Mouse (Mus musculus): ENCODE results near the gene Kcnk15.

DNA sequence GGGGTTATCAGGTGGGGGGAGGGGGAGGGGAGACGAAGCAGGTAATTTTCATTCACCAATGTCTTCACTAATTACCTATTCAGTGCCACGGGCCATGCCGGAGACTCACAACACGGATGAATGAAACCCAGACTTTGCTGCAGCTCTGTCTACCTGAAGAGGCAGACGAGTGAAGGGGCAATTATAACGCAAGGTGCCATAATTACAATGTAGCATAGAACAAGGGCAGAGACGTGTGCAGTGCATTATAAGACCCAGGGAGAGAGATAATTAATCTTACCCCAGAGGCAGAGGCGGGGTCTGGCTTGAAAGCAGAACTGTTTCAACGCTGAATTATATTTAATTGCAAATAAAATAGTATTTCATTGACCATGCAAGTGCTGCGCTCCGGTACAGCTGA, 37.1 kb downstream of the Kcnk15 start:
- TF ChIP-seq CTCF (IDR thresholded peaks at IDR 0.05; ENCODE audit: borderline replicate concordance, control insufficient read depth, extremely low read depth, insufficient read depth, low read length, poor library complexity) = no peak
- TF ChIP-seq POLR2A (IDR thresholded peaks at IDR 0.05; ENCODE audit: control insufficient read depth, extremely low read depth, insufficient read depth, low read length, poor library complexity) = no peak

All from thymus, adult 2 months (tissue).